Mouse (Mus musculus): ENCODE measurements around the gene Gabbr1. TPM values are rescaled to one million over a fixed set of nuclear protein-coding genes. Genes with fewer than 3 reads are reported as not detected.

The Gabbr1 gene
- polyA plus RNA-seq, 1 experiment from 2014 or later: 6.2 TPM

DNA sequence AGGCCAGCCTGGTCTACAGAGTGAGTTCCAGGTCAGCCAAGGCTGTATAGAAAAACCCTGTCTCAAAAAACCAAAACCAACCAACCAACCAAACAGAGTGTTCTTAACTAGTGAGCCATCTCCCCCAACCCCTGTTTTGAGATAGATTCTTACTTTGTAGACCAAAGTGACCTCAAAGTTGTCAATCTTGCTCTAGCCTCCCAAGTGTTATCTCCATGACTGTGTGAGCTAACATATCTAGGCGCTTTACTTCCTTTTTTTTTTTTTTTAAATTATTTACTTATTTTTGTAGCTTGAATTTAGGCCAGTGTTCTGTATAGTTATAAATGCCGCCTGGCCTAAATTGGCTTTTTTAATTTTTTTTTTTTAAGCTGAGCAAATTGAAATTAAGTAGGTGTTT lies 20.2 kb downstream of the Gabbr1 start:
- Histone ChIP-seq H3K4me3 (ENCODE audit: low read length) (no peak overlapping the region), H3K36me3 (ENCODE audit: control insufficient read depth, insufficient read depth, low read length) (no peaks in the 10 kb centered on the region), H3K27me3 (replicated peaks; ENCODE audit: control insufficient read depth, insufficient read depth, low read length) (no peaks in the 10 kb centered on the region), H3K9ac (ENCODE audit: low read depth, low read length) (no peak overlapping the region), H3K4me1 (ENCODE audit: control insufficient read depth, insufficient read depth, low read length) (no peaks in the 10 kb centered on the region), H3K4me2 (ENCODE audit: low read depth, low read length) (no peak overlapping the region), H3K27ac (ENCODE audit: low read length) (no peak overlapping the region), H3K9me3 (ENCODE audit: control insufficient read depth, low read length) (no peaks in the 10 kb centered on the region)
- no peak for ATAC-seq
- 90% methylated on average over 2 of the region's 2 CpGs for WGBS

DNA sequence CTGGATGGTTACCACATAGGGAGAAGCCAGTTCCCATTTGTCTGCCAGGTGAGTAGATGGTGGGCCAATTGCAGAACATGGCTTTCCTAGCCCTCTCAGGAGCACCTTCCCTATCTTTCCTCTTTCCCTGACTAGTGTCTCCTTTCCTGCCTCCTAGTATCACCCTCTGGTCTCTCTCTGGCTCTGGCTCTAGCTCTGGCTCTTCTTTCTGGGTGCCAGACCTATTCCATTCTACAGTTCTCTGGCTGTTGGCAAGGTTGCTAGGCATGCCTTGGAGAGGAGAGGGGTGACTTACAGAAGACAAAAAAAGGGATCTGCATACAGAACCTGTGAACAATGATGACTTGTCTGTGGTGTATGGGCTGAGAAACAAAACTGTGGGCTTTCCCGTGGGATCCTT lies 22.1 kb downstream of the Gabbr1 start:
- ATAC-seq: no peak
- no peaks in the 10 kb centered on the region for H3K27me3 ChIP-seq (replicated peaks; ENCODE audit: control insufficient read depth, insufficient read depth, low read length)
- 90% methylated on average over 1 of the region's 1 CpGs for WGBS

DNA sequence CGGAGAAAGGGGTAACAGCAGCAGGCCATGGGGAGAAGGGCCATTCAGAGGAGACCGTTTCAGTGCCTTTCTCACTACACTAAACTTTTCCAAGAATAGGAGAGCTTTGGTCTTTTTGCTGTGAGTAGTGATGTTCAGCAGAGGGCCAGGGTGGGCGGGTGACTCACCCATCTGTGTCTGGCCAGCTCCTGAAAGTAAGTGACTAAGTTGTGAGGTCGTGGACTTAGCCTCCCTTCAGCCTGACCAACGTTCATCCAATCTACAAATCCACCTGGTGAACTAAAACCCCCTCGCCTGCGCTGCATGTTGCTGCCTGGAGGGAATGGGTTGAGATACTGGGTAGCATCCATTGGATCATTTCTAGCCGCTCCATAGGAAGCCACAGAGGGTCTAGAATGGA lies 24.4 kb downstream of the Gabbr1 start:
- H3K9me3 ChIP-seq (ENCODE audit: control insufficient read depth, low read length): no peaks in the 10 kb centered on the region
- H3K4me3 ChIP-seq (ENCODE audit: low read length): no peak overlapping the region
- ATAC-seq: no peak
- no peaks in the 10 kb centered on the region for H3K4me1 ChIP-seq (ENCODE audit: control insufficient read depth, insufficient read depth, low read length)
- WGBS: 85% methylated on average over 8 of the region's 8 CpGs
- no peak overlapping the region for H3K27ac ChIP-seq (ENCODE audit: low read length)
- no peaks in the 10 kb centered on the region for H3K27me3 ChIP-seq (replicated peaks; ENCODE audit: control insufficient read depth, insufficient read depth, low read length)
- H3K36me3 ChIP-seq (ENCODE audit: control insufficient read depth, insufficient read depth, low read length): peaks cover 4% of the 10 kb centered on the region; the same call in 1 of the 2 replicates
- no peak overlapping the region for H3K9ac ChIP-seq (ENCODE audit: low read depth, low read length)
- H3K4me2 ChIP-seq (ENCODE audit: low read depth, low read length): no peak overlapping the region

More for the DNA sequence above, 22.1 kb downstream of the Gabbr1 start:
- Histone ChIP-seq H3K4me2 (ENCODE audit: low read depth, low read length) (no peak overlapping the region), H3K9me3 (ENCODE audit: control insufficient read depth, low read length) (no peaks in the 10 kb centered on the region), H3K9ac (ENCODE audit: low read depth, low read length) (no peak overlapping the region), H3K4me1 (ENCODE audit: control insufficient read depth, insufficient read depth, low read length) (no peaks in the 10 kb centered on the region), H3K27ac (ENCODE audit: low read length) (no peak overlapping the region), H3K36me3 (ENCODE audit: control insufficient read depth, insufficient read depth, low read length) (no peaks in the 10 kb centered on the region), H3K4me3 (ENCODE audit: low read length) (no peak overlapping the region)

- no peak overlapping the region for H3K4me3 ChIP-seq (ENCODE audit: low read length)
- H3K9ac ChIP-seq (ENCODE audit: low read depth, low read length): no peak overlapping the region
- H3K9me3 ChIP-seq (ENCODE audit: control insufficient read depth, low read length): no peaks in the 10 kb centered on the region
- ATAC-seq: no peak
- no peaks in the 10 kb centered on the region for H3K4me1 ChIP-seq (ENCODE audit: control insufficient read depth, insufficient read depth, low read length)
- no peak overlapping the region for H3K27ac ChIP-seq (ENCODE audit: low read length)
- no peaks in the 10 kb centered on the region for H3K27me3 ChIP-seq (replicated peaks; ENCODE audit: control insufficient read depth, insufficient read depth, low read length)
- WGBS: 80% methylated on average over 12 of the region's 12 CpGs
- peaks cover 4% of the 10 kb centered on the region; the same call in 1 of the 2 replicates for H3K36me3 ChIP-seq (ENCODE audit: control insufficient read depth, insufficient read depth, low read length)
- H3K4me2 ChIP-seq (ENCODE audit: low read depth, low read length): no peak overlapping the region
Measured at GRCm38 (mm10) chr17:37072080-37072729, 26.4 kb downstream of the Gabbr1 start.

GRCm38 (mm10) chr17:37072730-37073276 lies 27.0 kb downstream of the Gabbr1 start:
- Histone ChIP-seq H3K9me3 (ENCODE audit: control insufficient read depth, low read length) (no peaks in the 10 kb centered on the region), H3K9ac (ENCODE audit: low read depth, low read length) (no peak overlapping the region), H3K27me3 (replicated peaks; ENCODE audit: control insufficient read depth, insufficient read depth, low read length) (no peaks in the 10 kb centered on the region), H3K27ac (ENCODE audit: low read length) (no peak overlapping the region), H3K4me2 (ENCODE audit: low read depth, low read length) (no peak overlapping the region), H3K4me1 (ENCODE audit: control insufficient read depth, insufficient read depth, low read length) (no peaks in the 10 kb centered on the region), H3K4me3 (ENCODE audit: low read length) (no peak overlapping the region), H3K36me3 (ENCODE audit: control insufficient read depth, insufficient read depth, low read length) (peaks cover 4% of the 10 kb centered on the region; the same call in 1 of the 2 replicates)
- WGBS: 64% methylated on average over 11 of the region's 11 CpGs
- ATAC-seq: no peak

- WGBS: 93% methylated on average over 6 of the region's 6 CpGs
- no peak for ATAC-seq
- H3K4me3 ChIP-seq (ENCODE audit: low read length): no peak overlapping the region
Measured at GRCm38 (mm10) chr17:37075181-37075580, 29.4 kb downstream of the Gabbr1 start.

GRCm38 (mm10) chr17:37075766-37076165 lies 30.0 kb downstream of the Gabbr1 start:
- peaks cover 4% of the 10 kb centered on the region; the same call in 1 of the 2 replicates for H3K36me3 ChIP-seq (ENCODE audit: control insufficient read depth, insufficient read depth, low read length)
- no peak overlapping the region for H3K27ac ChIP-seq (ENCODE audit: low read length)
- no peak for ATAC-seq
- H3K27me3 ChIP-seq (replicated peaks; ENCODE audit: control insufficient read depth, insufficient read depth, low read length): no peaks in the 10 kb centered on the region
- no peaks in the 10 kb centered on the region for H3K9me3 ChIP-seq (ENCODE audit: control insufficient read depth, low read length)
- H3K4me2 ChIP-seq (ENCODE audit: low read depth, low read length): no peak overlapping the region
- WGBS: 87% methylated on average over 2 of the region's 2 CpGs
- no peak overlapping the region for H3K4me3 ChIP-seq (ENCODE audit: low read length)
- H3K4me1 ChIP-seq (ENCODE audit: control insufficient read depth, insufficient read depth, low read length): no peaks in the 10 kb centered on the region
- no peak overlapping the region for H3K9ac ChIP-seq (ENCODE audit: low read depth, low read length)

More at GRCm38 (mm10) chr17:37075181-37075580, 29.4 kb downstream of the Gabbr1 start:
- Histone ChIP-seq H3K9ac (ENCODE audit: low read depth, low read length) (no peak overlapping the region), H3K27me3 (replicated peaks; ENCODE audit: control insufficient read depth, insufficient read depth, low read length) (no peaks in the 10 kb centered on the region), H3K9me3 (ENCODE audit: control insufficient read depth, low read length) (no peaks in the 10 kb centered on the region), H3K27ac (ENCODE audit: low read length) (no peak overlapping the region), H3K4me1 (ENCODE audit: control insufficient read depth, insufficient read depth, low read length) (no peaks in the 10 kb centered on the region), H3K36me3 (ENCODE audit: control insufficient read depth, insufficient read depth, low read length) (peaks cover 4% of the 10 kb centered on the region; the same call in 1 of the 2 replicates), H3K4me2 (ENCODE audit: low read depth, low read length) (no peak overlapping the region)

DNA sequence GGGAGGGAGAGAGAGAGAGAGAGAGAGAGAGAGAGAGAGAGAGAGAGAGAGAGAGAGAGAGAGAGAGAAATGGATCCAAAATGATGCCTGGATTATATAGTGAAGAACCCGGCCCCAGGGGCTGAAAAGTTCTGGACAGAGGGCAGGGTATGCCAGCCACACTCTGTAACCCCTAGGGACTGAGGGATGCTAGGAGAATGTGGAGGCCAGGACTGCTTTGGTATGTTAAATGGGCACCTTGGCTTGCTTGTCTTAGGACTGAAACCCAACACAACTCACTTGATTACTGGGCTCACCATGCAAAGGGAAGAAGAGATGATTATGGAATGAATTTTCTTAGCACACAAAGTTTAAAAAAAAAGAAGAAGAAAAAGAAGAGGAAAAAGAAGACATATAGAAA lies 32.4 kb downstream of the Gabbr1 start:
- no peaks in the 10 kb centered on the region for H3K9me3 ChIP-seq (ENCODE audit: control insufficient read depth, low read length)
- no peaks in the 10 kb centered on the region for H3K4me1 ChIP-seq (ENCODE audit: control insufficient read depth, insufficient read depth, low read length)
- no peaks in the 10 kb centered on the region for H3K27me3 ChIP-seq (replicated peaks; ENCODE audit: control insufficient read depth, insufficient read depth, low read length)
- no peak overlapping the region for H3K4me3 ChIP-seq (ENCODE audit: low read length)
- H3K27ac ChIP-seq (ENCODE audit: low read length): no peak overlapping the region
- H3K4me2 ChIP-seq (ENCODE audit: low read depth, low read length): no peak overlapping the region
- ATAC-seq: no peak
- H3K36me3 ChIP-seq (ENCODE audit: control insufficient read depth, insufficient read depth, low read length): peaks cover 4% of the 10 kb centered on the region; the same call in 1 of the 2 replicates
- 59% methylated on average over 1 of the region's 1 CpGs for WGBS
- no peak overlapping the region for H3K9ac ChIP-seq (ENCODE audit: low read depth, low read length)

DNA sequence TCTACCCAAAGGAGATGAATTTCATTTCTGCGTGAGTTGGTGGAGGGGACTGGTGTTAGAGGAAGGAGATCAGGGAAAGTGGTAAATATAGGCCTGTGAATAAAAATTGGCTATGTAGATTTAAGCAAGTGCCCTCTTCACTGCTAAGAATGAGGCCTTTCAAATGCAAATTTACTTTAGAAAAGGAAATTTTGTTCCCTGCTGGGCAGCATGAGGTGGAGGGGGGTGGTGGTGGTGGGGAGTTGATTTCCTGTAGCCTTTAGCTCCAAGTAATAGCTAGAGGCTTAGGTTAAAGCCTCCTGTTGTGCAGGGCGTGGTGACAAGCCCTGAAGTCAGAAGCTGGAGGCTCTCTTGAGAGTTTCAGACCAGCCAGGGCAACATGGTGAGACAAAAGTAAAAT lies 33.2 kb downstream of the Gabbr1 start:
- Histone ChIP-seq H3K4me2 (ENCODE audit: low read depth, low read length) (no peak overlapping the region), H3K9me3 (ENCODE audit: control insufficient read depth, low read length) (no peaks in the 10 kb centered on the region), H3K4me1 (ENCODE audit: control insufficient read depth, insufficient read depth, low read length) (no peaks in the 10 kb centered on the region), H3K4me3 (ENCODE audit: low read length) (no peak overlapping the region), H3K27ac (ENCODE audit: low read length) (no peak overlapping the region), H3K27me3 (replicated peaks; ENCODE audit: control insufficient read depth, insufficient read depth, low read length) (no peaks in the 10 kb centered on the region), H3K36me3 (ENCODE audit: control insufficient read depth, insufficient read depth, low read length) (peaks cover 4% of the 10 kb centered on the region; the same call in 1 of the 2 replicates), H3K9ac (ENCODE audit: low read depth, low read length) (no peak overlapping the region)
- 46% methylated on average over 2 of the region's 2 CpGs for WGBS
- no peak for ATAC-seq
